Mouse (Mus musculus): ENCODE data around the gene Kdm2b.
A peak's percentile ranks its signal among the peaks of the same experiment; 100 is the strongest.

Kdm2b gene

DNA sequence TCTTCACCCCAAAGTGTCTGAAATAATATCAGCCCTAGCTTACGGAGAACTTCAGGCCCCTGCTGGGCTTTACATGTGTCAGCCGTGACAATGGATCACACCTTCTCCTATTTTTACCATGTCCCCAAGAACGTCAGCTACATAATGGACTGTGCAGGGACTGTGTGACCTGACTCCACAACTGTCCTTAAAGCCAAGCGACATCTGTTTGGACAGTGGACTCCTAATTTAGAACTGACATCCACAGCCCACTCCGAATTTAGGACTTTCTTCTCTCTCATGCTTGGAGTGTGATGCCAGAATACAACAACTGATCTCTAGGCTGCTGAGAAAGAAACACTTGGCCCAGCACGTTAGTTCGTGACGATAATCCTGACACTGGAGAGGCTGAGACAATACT is 62.5 kb downstream of the Kdm2b start:
- no peak for DNase-seq (ENCODE audit: low read depth, low spot score)

DNA sequence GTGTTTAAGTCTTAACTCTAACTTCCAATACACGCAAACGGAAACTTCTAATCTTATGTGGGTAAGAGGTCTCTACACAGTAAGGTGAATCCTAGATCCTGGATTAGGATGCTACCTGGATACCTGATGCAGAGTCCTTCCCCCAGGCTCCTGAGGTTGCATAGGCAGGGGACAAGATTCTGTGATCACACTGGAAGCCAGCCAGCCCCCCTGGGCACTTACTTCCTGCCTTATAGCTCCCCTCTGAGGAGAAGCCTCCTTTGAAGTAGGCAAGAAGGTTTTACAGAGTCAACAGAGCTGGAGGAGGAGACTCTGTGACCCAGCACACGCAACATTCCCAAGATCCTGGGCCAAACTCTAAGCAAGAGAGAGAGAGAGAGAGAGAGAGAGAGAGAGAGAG is 63.3 kb downstream of the Kdm2b start:
- DNase-seq (ENCODE audit: low read depth, low spot score): no peak

DNA sequence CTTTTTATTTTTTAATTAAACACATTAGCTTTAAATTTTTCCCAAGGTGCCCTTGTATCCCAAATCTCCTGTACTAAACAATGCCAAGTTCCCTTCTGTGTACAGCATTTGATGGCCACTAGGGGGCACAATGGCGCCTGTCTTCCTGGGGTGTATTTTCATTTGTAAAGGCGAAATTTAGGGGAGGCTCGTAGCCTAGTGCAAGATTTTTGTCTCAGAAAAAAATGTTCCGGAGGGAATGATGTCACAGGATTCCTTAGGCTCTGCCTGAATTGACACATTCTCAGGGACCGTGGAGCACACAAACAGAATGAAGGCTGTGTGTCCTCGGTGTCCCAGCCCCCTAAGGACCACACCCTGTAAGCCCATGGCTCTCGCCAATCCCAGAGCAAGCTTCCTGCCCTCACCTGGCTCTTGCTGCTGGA is 64.1 kb downstream of the Kdm2b start:
- peak; percentile 60 for DNase-seq (ENCODE audit: low read depth, low spot score)

DNA sequence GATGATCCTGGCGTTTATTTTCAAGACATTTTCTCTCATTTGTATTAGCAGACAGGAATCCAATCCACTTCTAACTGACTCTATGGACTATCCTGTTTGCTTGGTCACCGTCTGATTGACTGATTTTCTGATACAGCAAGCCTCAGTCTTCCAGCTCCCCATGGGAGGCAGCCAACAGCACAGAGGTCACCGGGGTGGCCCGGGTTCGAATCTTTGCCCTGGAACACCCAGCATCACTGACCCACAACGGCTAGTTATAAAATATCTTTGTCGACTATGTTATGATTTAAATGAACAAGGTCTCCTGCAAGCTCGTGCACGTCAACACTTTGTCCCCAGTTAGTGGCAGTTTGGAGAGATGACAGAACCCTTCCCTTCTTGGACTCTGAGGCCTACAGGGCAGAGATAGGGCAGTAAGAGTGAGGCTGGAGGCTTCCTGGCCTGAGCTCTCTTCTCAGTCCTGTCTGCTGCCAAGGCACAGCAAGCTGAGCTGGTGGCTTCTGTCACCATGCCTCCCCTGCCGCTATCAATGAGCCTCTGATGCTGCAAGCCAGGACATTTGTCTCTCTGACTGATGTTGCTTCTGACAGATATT is 65.7 kb downstream of the Kdm2b start:
- no peak for DNase-seq (ENCODE audit: low read depth, low spot score)

DNA sequence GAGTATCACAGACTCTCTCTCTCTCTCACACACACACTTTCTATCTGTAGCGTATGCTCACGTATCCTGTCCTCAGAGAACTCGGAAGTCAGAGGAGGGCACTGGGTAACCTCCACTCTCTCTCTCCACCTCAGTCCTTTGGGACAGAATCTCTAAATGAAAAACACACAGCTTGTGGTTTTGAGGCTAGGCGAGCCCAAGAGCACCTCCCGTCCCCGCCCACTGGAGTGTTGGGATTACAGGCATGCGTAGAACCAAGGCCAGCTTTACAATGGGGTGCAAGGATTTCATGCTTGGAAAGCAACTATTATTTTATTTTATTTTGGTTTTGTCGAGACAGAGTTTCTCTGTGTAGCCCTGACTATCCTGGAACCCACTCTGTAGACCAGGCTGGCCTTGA is 67.7 kb downstream of the Kdm2b start:
- DNase-seq (ENCODE audit: low read depth, low spot score): no peak

DNA sequence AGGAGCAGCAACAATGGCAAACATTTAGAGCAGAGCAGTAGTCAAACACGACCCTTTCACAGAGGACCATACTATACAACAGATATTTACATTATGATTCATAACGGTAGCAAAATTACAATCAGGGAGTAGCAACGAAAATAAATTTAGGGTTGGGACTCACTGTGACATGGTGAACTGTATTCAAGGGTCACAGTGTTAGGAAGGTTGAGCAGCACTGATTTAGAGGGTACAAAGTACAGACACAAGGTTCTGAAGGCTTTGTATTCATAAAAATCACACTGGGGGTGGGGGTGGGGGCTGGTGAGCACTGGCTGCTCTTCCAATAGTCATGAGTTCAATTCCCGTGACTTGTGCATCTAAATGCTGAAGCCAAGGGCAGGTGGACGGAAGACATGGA is 69.1 kb downstream of the Kdm2b start:
- DNase-seq (ENCODE audit: low read depth, low spot score): no peak

DNA sequence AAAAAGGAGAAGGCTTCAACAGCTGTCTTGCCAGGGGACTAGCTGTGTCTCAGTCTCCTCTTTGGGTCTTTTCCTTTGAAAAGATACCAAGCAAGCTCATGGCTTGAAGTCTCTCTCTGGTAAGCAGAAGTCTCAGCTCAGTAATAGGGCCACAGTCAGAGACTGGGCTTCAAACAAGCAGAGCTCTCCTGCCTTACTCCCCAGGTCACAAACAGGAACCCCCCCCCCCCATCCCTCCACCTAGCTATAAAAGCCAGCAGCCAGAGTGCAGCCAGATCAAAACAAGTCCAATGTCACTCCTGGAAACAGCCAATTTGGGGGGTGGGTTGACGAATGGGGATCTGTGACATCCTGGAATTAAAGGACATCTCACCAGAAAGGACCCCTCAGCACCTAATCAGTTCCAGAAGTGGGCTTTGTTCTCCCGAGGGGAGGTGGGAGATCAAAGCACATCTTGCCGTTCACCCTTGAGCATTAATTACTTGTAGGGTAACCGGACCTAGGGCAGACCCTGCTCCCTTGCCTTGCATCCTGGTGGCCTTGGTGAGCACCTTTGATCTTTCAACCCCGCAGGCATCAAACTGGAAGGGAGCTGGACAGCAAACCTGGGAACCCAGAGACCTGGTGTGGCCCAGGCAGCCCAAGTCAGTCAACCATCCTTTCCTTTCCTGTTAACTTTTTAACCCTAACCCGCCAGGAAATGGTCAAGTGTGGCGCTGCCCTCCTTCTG is 71.5 kb downstream of the Kdm2b start:
- no peak for DNase-seq (ENCODE audit: low read depth, low spot score)

DNA sequence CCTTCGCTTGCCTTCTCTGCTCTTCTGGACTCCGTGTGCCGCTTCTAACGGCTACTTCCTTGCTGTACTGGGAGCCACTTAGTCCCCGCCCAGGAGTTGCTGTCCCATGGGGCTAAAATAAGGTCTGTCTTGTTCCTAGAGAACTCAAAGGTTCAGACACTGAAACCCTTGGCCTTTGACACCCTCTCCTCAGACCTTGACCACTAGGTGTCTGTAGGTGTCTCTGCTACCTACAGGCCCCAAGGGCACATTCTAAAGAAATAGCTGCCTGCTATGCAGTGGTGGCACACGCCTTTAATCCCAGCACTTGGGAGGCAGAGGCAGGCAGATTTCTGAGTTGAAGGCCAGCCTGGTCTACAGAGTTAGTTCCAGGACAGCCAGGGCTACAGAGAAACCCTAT is 73.5 kb downstream of the Kdm2b start:
- no peak for DNase-seq (ENCODE audit: low read depth, low spot score)

DNA sequence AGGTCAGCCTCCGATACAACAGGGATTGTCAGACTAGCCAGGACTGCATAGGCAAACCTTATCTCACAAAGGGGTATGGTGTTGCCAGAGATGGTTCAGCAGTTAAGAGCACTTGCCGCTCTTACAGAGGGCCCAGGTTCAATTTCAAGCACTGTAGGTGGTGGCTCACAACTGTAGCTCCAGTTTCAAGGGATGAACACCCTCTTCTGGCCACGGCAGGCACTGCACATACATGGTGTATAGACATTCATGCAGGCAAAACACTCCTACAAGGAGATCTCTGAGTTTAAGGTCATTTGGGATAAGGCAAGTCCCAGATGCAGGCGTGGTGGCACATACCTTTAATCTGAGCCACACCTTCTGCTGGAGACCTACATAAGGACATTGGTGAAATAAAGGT is 76.8 kb downstream of the Kdm2b start:
- no peak for DNase-seq (ENCODE audit: low read depth, low spot score)

DNA sequence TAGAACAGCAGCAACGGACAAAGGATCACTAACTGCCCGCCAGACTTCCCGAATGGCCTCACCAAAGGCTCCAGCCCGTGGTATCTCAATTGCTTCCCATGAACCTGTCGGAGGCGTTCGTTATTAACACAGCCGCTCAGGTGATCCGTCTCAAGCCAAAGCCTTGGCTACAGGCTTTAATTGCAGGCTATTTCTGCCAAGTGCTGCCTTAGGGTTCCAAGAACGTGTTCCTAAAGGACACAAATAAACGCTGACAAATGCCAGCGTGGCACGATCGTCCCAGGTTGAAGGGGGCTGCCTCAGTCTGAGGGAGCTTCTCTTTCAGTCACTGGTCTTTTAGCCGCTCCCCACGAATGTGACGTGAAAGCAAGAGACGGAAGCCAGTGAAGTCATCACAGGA is 80.1 kb downstream of the Kdm2b start:
- DNase-seq (ENCODE audit: low read depth, low spot score): no peak

DNA sequence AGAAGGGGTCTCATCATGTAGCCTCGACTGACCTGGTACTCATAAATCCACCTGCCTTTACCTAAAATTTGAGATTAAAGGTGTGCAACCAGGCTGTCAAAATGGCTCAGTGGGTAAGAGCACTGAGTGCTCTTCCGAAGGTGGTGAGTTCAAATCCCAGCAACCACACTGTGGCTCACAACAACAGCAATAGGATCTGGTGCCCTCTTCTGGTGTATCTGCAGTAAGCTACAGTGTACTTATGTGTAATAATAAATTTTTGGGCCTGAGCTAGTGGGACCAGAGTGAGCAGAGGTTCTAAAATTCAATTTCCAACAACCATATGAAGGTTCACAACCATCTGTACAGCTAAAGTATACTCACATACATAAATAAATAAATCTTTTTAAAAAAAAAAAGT is 81.6 kb downstream of the Kdm2b start:
- no peak for DNase-seq (ENCODE audit: low read depth, low spot score)

DNA sequence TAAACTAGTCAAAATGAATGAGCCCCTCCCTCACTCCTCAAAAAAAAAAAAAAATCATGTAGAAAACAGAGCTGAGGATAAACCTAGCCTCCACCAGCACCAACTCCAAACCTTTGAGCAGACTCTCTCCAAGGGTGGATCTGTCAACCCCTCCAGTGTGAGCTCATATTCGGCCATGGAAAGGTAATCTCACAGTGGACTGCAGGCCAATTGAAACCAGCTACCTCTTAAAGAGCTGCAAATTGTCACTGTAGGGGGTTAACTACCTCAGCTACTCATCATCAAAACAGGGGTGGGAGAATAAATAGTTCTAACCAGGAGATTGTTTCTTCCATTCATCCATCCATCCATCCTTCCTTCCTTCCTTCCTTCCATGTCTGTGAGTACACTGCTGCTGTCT is 82.4 kb downstream of the Kdm2b start:
- DNase-seq (ENCODE audit: low read depth, low spot score): no peak

DNA sequence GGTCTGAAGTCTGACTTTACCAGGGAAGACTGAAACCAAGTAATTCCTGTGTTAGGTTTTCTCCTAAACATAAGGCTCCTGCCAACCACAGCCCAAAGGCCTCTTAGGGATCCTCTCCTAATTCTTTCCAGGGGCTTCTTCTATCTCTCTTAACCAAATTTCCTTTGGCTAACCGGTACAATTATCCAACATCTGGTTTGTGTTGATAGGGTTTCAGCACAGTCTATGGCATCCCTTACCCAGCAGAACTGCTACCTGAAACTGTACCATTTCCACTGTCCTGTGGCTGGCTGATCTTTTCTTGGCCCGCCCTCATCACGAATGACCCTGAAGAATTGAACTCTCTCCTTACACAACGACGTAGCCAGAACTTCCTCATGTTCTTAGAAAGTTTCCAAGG is 86.5 kb downstream of the Kdm2b start:
- DNase-seq (ENCODE audit: low read depth, low spot score): no peak

DNA sequence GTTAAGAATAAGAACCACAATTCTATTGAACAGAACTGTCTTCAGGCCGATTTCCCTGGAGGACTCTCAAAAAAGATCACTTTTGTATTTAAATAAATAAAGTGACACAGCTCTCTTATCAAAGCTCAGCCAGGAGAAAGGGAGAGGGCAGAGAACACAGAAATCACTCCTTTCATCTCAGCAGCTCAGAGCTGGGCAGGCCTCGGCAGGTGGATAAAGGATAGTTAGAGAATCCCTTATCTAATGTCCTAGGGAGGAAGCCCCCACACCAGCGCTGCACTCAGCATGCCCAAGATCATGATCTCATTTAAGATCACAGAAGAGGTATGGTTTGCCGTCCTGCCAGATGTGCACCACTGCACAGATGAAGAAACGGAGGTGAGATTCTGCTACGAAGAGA is 87.4 kb downstream of the Kdm2b start:
- no peak for DNase-seq (ENCODE audit: low read depth, low spot score)

DNA sequence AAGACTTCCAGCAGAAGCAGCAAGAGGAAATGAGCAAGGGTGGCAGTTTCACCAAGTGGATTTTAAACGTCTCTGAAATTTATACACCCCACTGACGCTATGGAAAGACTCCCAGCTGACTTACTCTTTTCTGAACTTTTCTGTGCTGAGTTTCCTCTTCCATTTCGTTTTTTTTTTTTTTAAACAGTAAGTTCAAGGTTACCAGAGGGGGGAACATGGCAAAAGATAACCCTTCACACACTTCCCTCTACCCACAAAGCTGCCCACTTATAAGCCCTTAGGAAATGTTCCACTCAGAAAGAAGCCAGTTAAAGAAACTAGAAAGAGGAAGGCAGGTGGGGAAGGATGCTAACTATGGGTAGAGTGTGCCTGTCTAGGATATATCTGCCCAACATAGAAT is 88.0 kb downstream of the Kdm2b start:
- DNase-seq (ENCODE audit: low read depth, low spot score): no peak

DNA sequence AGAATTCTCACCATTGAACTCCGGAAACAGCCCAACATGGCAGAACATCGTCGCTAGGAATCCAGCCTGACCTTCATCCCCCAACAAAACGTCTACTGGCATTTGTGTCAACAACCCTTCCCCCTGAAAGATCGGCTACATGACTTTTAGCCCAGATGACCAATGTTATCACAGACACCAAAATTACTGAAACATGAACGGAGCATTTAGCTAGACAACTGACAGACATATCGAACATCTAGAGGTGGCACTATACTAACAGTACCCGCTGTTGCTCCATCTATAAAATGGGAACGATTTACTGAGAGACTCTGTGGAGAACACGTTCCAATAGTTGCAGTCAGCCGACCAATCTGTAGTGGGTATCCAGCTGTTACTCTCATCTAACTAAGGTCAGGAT is 88.4 kb downstream of the Kdm2b start:
- no peak for DNase-seq (ENCODE audit: low read depth, low spot score)

DNA sequence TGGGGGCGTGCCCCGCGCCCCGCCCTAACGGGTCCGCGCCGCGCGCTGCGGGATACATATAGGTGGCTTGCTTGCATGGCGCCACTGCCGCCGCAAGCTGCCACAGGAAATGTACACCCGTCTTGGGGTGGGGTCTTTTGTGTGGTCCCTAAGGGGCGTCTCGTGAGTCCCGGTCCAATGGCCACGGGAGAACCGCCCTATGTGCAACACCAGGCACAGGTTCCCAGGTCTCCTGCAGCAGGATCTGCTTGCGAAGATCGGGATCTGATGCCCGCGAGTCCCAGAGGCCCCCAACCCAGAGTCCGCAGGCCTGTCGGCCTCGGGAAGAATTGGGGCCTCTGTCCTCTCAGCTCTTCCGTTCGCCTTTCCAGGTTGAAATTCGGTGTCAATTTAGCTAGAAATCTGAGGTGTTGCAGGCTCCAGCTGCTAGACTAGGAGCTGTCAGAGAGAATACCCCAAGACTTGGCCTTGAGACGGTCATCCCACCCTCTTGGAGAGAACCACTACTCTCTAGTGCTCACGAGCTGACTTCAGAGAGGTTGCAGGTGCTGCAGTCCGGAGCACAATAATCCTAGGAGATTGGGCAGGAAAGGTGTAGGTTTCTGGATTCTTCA is 89.0 kb downstream of the Kdm2b start:
- no peak for DNase-seq (ENCODE audit: low read depth, low spot score)

DNA sequence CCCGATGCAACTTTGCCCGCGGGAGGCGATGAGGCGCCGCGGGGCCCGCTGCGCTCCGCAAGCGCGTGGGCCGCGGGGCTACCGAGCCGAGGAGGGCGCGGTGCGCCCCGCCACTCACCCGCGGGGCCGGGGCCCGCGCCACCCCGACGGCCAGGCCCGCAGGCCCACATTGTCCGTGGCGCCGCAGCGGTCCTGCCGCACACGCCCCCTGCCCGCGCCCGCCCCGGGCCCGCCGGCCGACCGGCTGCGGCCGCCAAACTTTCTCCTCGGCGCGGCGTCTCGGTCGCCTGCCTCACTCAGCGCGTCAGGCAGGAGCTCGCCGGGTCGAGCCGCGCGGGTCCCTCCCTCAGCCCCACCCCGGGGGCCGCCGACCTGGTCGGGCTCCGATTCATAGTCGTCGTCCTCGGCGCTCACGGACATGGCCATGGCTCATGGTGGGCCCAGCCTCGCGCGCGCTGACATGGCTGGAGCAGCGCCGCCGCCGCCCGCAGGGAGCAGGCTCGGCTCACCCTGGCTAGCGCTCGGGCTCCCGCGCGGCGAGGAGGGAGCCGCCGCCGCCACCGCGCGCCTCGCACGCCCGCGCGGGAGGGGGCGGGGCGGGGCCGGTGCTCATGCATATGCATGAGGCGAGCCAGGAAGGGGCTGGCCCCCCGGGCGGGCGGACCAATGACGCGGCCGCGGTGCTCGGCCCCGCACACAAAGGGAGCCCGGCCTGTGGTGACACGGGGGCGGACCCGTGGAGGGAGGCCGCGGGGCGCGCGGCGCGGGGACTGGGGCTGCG is 89.7 kb downstream of the Kdm2b start:
- peak; percentile 67 for DNase-seq (ENCODE audit: low read depth, low spot score)

DNA sequence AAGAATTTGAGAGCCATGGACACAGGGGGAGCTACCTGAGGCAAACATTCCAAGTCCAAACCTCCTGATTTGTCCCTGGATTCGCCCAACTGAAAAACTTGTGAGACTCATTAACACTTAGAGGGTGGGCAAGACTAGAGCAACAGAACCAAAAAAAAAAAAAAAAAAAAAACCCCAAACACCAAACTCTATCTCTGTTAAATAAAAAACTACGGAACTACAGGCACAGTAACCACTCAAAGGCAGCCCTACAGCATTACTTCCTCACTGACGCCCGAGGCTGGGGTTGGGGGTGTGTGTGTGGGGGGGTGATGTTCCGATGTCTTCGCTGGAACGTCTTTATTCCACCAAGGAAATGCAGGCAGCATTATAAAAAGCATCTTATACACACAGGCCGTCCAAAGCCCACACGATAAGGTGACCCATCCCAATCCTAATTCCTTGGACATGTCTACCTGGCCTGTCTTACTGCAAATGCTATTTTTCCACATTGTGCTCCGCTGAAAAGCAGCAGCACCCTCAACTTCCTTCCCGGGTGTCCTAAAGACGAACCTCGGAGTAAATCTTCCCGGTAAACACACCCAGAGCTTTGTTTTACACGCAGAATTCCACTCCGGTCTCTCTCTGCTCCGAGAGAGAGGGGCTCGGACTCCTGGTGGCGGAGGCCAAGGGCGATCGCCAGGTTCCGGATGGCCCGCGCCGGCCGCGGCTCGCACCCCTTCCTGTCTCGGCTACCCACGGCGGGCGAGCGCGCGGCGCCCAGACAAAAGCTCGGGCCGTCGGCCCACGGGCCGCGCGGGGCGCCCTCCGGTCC is 90.5 kb downstream of the Kdm2b start:
- no peak for DNase-seq (ENCODE audit: low read depth, low spot score)

DNA sequence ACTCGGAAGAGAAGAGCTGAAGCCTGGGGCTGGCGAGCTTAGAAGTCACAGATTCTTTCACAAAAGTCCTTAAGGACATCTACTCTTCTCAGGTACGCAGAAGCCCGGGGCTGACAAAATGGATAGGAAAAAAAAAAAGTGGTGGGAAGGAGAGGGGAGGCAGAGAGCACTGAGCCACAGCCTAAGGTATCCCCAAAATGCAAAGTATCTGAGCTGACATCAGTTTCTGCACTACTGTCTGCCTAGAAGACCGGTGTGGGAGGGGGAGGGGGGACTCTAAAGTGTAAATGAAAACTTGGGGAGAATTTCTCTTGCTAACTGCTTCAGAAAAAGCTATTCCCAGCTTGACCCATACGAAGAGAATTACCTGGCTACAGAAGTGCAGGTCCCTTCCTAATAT is 91.5 kb downstream of the Kdm2b start:
- no peak for DNase-seq (ENCODE audit: low read depth, low spot score)

DNA sequence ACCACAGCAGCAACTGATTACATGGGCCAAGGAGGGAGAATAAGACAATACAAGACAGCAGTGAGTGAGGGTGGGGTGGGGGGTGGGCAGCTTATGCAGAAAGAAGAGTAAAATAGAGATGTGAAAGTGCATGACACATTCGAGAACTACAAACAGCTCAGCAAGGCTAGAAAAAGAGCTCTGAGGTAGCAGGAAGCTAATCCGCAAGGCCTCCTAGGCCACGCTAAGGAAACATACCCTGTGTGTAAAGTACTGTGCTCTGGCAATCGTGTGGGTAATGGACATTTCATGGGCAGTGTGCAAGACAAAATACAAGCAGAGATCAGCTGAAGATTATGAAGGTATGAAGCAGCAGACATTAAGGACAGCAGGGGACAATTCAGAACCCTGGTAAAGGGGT is 94.8 kb downstream of the Kdm2b start:
- DNase-seq (ENCODE audit: low read depth, low spot score): no peak

All from WW6 (cell line).